Mouse (Mus musculus) liver, adult 2 months (tissue): Measurements from ENCODE around the gene Ehmt2. TPM values are rescaled to one million over a fixed set of nuclear protein-coding genes. Genes with fewer than 3 reads are reported as not detected.
A peak's percentile ranks its signal among the peaks of the same experiment; 100 is the strongest.

Source experiments
- DNase-seq: peaks from one replicate; pipeline ENCODE4 v3.0.0-alpha.2; 2011; ENCODE audit warnings: low read depth, low spot score; ENCODE audit errors: extremely low read depth
- H3K27ac ChIP-seq: fragments of 200-500 bp; replicated peaks from 2 replicates; pipeline ENCODE4 v1.5.1; 2012; ENCODE audit warnings: low read depth, mild to moderate bottlenecking, control low read depth, inconsistent platforms, low read length; ENCODE audit not compliant: insufficient read depth
- H3K27me3 ChIP-seq: fragments of 200-500 bp; 2 replicates; pipeline ENCODE4 v1.6.1; 2012; ENCODE audit warnings: mild to moderate bottlenecking, moderate library complexity, low read length, inconsistent platforms; ENCODE audit not compliant: control insufficient read depth, insufficient read depth
- H3K36me3 ChIP-seq: fragments of 200-500 bp; 2 replicates; pipeline ENCODE4 v1.6.1; 2012; ENCODE audit warnings: low read length, inconsistent platforms; ENCODE audit not compliant: control insufficient read depth, insufficient read depth
- H3K4me1 ChIP-seq: fragments of 200-500 bp; 2 replicates; pipeline ENCODE4 v1.6.1; 2011; ENCODE audit warnings: low read length; ENCODE audit not compliant: control insufficient read depth, insufficient read depth
- H3K4me3 ChIP-seq: fragments of 200-500 bp; 2 replicates; pipeline ENCODE4 v1.5.1; 2011; ENCODE audit warnings: low read depth, mild to moderate bottlenecking, control low read depth, low read length, moderate library complexity; ENCODE audit not compliant: insufficient read depth
- H3K79me2 ChIP-seq: fragments of 200-500 bp; 2 replicates; pipeline ENCODE4 v1.6.1; 2012; ENCODE audit warnings: inconsistent platforms, mild to moderate bottlenecking, low read length, moderate library complexity; ENCODE audit not compliant: control insufficient read depth, insufficient read depth
- H3K9ac ChIP-seq: fragments of 200-500 bp; 2 replicates; pipeline ENCODE4 v1.6.1; 2012; ENCODE audit warnings: low read depth, mild to moderate bottlenecking, control low read depth, inconsistent platforms, low read length
- CTCF ChIP-seq: fragments of 200-500 bp; IDR thresholded peaks from 2 replicates; pipeline ENCODE4 v1.5.1; 2011; ENCODE audit warnings: low read depth, low read length, control low read depth
- POLR2A ChIP-seq: fragments of 200-500 bp; IDR thresholded peaks from 2 replicates; pipeline ENCODE4 v1.6.1; 2011; ENCODE audit warnings: low read length, control low read depth; ENCODE audit not compliant: insufficient read depth; ENCODE audit errors: extremely low read depth
- WGBS: fragments of 180-500 bp; shearing (Covaris S2); methylation state at CpG from one replicate; pipeline ENCODE4 v1.1.7; 2018; 5-methylcytosine and 5-hydroxymethylcytosine counted together
- polyA plus RNA-seq: library from polyadenylated mRNA; depleted of rRNA; stranded (reverse); fragments of >200 nt; gene quantifications from 2 replicates; pipeline ENCODE4 v1.2.3, GENCODE M21; 2012
- total RNA-seq: library from RNA; depleted of rRNA; stranded (reverse); fragments of >200 nt; gene quantifications from 2 replicates; pipeline ENCODE4 v1.2.3, GENCODE M21; 2014

Gene Ehmt2
- total and polyA plus RNA-seq, 2 experiments = 45.2 to 103 TPM

DNA sequence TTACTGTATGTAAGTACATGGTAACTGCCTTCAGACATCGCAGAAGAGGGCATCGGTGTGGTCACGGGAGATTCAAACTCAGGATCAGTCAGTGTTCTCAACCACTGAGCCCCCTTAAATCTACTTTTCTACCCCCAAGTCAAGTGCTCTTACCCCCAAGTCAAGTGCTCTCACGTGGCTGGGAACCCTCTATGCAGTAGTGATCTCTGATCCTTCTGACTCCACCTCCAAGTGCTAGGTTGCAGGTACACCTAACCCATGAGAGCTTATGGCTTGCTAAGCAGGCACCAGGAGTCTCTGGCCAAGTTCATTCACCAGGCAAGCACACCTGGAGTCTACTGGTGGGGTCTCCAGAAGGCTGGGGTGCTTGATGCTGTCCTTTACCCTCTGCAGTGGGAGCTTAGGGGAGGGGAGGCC, 51.3 kb downstream of the Ehmt2 start:
- TF ChIP-seq POLR2A = no peak
- no peak for TF ChIP-seq CTCF
- 70% methylated on average over 4 of the region's 4 CpGs for WGBS
- H3K4me1 ChIP-seq = peaks cover 7% of the 10 kb centered on the region
- no peak overlapping the region for H3K9ac ChIP-seq
- H3K4me3 ChIP-seq = no peak overlapping the region
- H3K27me3 ChIP-seq = no peaks in the 10 kb centered on the region
- DNase-seq = no peak
- no peak overlapping the region for H3K27ac ChIP-seq
- H3K79me2 ChIP-seq = peaks cover 5% of the 10 kb centered on the region; the same call in 1 of the 2 replicates
- peaks cover 7% of the 10 kb centered on the region; the same call in 1 of the 2 replicates for H3K36me3 ChIP-seq

DNA sequence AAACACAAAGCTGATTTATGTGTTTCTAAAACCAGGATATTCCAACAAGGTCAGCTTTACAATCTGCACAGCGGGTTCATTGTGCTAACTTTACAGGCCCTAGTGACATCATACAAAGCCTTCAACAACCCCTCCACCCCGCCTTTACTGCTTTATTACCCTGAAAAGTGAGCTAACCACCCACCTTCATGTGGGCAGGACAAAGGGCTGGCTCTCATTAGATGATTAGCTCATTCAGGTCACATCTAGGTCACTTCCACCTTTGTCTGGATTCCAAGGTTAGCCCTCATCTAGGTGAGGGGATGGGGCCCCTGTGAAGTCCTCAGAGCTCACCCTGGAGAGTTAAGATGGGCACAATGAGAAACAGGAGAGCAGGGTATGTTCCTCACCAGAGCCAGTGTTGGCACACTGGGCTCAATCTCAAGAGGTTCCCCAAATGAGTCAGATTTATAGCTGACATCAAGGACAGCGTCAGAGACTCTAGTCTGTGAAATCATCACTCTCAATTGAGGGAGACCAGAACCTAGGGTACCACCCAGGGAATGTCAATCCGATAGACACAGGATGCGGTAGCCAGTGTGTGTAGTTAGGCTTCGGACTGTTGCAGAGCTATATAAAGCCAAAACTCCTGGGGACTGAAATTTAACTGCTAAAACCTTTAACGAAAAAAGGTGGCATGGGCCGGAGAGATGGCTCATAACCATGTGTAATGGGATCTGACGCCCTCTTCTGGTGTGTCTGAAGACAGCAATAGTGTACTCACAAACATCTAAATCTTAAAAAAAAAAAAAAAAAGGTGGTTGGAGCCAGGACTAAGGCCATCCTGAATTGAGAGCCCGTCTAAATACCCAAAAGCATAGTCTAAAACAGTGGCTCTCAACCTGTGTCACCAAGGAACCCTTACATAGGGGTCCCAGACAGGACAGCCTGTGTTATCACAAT, 52.5 kb downstream of the Ehmt2 start:
- WGBS = 34% methylated on average over 10 of the region's 10 CpGs
- Histone ChIP-seq H3K4me3 (no peak overlapping the region), H3K27me3 (no peaks in the 10 kb centered on the region), H3K36me3 (peaks cover 7% of the 10 kb centered on the region; the same call in 1 of the 2 replicates), H3K4me1 (peaks cover 7% of the 10 kb centered on the region), H3K79me2 (peaks cover 5% of the 10 kb centered on the region; the same call in 1 of the 2 replicates), H3K9ac (peak overlapping the region; percentile 86), H3K27ac (no peak overlapping the region)
- DNase-seq = no peak
- no peak for TF ChIP-seq CTCF
- TF ChIP-seq POLR2A = no peak

DNA sequence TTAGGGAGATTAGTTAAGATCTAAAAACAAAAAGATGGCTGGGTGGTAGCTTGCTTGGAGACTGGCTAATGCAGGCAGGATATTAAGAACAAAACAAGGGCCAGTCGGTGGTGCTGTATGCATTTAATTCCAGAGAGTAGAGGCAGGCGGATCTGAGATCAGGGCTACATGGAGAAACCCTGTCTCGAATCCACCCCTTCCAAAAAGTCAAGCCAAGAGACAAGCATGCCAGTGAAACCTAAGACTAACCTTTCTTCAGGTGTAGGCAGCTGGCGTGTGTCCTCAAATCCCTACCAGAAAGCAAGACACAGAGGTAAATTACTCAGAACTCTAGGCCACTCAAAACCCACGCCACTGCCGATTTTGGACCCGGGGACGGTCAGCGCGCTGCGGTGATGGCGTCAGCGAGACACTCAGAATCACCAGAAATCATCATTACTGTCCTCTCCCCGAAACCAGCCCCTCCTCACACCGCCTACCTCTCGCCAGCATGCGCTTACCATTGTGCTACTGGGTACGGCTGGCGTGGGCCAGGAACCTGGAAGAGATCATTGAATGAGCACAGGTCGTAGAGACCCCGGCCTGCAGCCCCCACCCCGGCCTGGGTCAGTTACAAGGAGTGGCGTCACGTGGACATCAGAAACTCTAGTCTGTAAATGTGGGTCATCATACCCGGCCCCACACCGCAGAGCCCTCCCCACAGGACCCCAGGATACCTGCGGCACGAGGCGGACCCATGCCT, 53.5 kb downstream of the Ehmt2 start:
- Histone ChIP-seq H3K4me3 (peak overlapping the region; percentile 90), H3K27me3 (no peaks in the 10 kb centered on the region), H3K9ac (peak overlapping the region; percentile 86), H3K79me2 (peaks cover 5% of the 10 kb centered on the region; the same call in 1 of the 2 replicates), H3K36me3 (peaks cover 7% of the 10 kb centered on the region; the same call in 1 of the 2 replicates), H3K4me1 (peaks cover 9% of the 10 kb centered on the region), H3K27ac (peak overlapping the region; percentile 55)
- 1% methylated on average over 29 of the region's 29 CpGs for WGBS
- TF ChIP-seq POLR2A (no peak), CTCF (no peak)
- DNase-seq = no peak

DNA sequence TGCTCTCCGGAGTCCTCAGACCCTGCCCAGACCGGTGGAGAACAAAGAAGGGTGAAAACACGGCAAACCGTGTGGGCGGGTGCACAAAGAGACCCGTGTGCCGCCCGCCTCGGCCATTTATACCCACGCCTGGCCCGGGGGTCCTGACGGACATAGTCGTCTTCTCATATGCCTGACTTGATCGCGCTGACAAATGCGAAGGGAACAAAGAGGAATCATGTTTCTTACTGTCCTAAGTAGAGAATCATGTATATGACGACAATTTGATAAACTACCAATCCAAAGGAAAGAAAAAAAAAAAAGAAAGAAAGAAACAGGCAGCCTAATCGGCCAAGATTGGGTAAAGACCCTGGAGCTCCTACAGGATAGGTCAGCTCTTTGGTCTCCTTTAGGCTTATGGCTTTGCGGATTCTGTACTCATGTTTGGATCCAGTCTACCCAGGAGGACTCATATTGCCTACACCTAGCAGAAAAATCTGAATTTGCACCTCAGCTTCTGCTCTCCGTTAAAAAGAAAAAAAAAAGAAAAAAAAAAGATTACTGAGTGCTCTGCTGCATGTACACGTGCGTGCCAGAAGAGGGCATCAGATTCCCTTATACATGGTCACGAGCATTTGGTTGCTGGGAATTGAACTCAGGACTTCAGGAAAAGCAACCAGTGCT, 54.2 kb downstream of the Ehmt2 start:
- Histone ChIP-seq H3K4me1 (peaks cover 8% of the 10 kb centered on the region), H3K36me3 (peaks cover 7% of the 10 kb centered on the region; the same call in 1 of the 2 replicates), H3K27me3 (no peaks in the 10 kb centered on the region), H3K9ac (peak overlapping the region; percentile 86), H3K4me3 (peak overlapping the region; percentile 90), H3K79me2 (peaks cover 5% of the 10 kb centered on the region; the same call in 1 of the 2 replicates), H3K27ac (peak overlapping the region; percentile 66)
- DNase-seq = peak; percentile 76
- under 1% methylated on average over 23 of the region's 23 CpGs for WGBS
- TF ChIP-seq CTCF (peak; percentile 52; the same call in 1 of the 2 replicates), POLR2A (peak; percentile 96)

DNA sequence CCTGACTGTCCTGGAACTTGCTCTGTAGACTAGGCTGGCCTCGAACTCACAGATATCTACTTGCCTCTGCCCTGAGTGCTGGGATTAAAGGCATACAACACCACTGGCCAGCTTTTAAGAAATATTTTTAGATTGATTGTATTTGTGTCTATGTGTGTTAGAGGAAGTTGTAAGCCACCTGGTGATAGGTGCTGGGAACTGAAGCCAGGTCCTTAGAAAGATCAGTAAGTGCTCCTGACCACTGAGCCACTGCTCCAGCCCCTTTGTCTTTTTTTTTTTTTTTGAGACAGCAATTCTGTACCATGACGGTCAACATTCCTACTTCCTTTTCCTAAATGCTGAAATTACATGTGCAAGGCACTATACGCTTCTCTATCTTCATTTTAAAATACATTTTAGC, 55.0 kb downstream of the Ehmt2 start:
- Histone ChIP-seq H3K4me1 (peaks cover 7% of the 10 kb centered on the region), H3K4me3 (no peak overlapping the region), H3K27ac (no peak overlapping the region; the same call in 1 of the 2 replicates), H3K27me3 (no peaks in the 10 kb centered on the region), H3K36me3 (peaks cover 7% of the 10 kb centered on the region; the same call in 1 of the 2 replicates), H3K9ac (no peak overlapping the region), H3K79me2 (peaks cover 5% of the 10 kb centered on the region; the same call in 1 of the 2 replicates)
- TF ChIP-seq CTCF (no peak), POLR2A (no peak)
- 89% methylated on average over 3 of the region's 3 CpGs for WGBS
- no peak for DNase-seq
